Mouse (Mus musculus): ENCODE measurements at regions not wholly inside any gene's neighbourhood (a gene's known extent, or its start where the extent isn't known, plus 50 kb on each side); places are given as distances from the start of the nearest gene placed in this dataset.

- TF ChIP-seq CTCF (conservative IDR thresholded peaks at IDR 0.05 in 1 of 2, IDR thresholded peaks at IDR 0.05 in 1 of 2; ENCODE audit: low read depth in 2 of 2, low read length in 2 of 2) (no peak), POLR2A (IDR thresholded peaks at IDR 0.05; ENCODE audit: low read depth, low read length) (no peak), MYC (IDR thresholded peaks at IDR 0.05; ENCODE audit: low read depth, low read length) (no peak), EP300 (IDR thresholded peaks at IDR 0.05; ENCODE audit: low read length) (no peak), MAX (IDR thresholded peaks at IDR 0.05; ENCODE audit: low read length) (no peak), USF1 (IDR thresholded peaks at IDR 0.05; ENCODE audit: low read depth, low read length) (no peak), ZC3H11A (IDR thresholded peaks at IDR 0.05; ENCODE audit: low read depth, low read length) (no peak), NRF1 (IDR thresholded peaks at IDR 0.05; ENCODE audit: low read depth, low read length) (no peak), KAT2A (IDR thresholded peaks at IDR 0.05; ENCODE audit: insufficient replicate concordance, low read length) (no peak), TCF12 (IDR thresholded peaks at IDR 0.05; ENCODE audit: low read depth, low read length) (no peak), GABPA (IDR thresholded peaks at IDR 0.05; ENCODE audit: insufficient replicate concordance, low read depth, low read length) (no peak), BHLHE40 (IDR thresholded peaks at IDR 0.05; ENCODE audit: low read depth, low read length) (no peak), POLR2AphosphoS2 (IDR thresholded peaks at IDR 0.05; ENCODE audit: low read depth, low read length) (no peak)
Measured at GRCm38 (mm10) chr15:72383062-72383461, 1451.3 kb upstream of the Gm6569 start.
